Mouse (Mus musculus) heart, embryonic 11.5 days (tissue): ENCODE data around the gene Car9. TPM values are rescaled to one million over a fixed set of nuclear protein-coding genes. Genes with fewer than 3 reads are reported as not detected.

Experiments used
- ATAC-seq: fragments of 200-750 bp; cut with Nextera tagmentation; replicated peaks from 2 replicates; pipeline ENCODE4 v1.8.0; 2017; ENCODE audit warnings: moderate library complexity; ENCODE audit not compliant: insufficient number of reproducible peaks, low FRiP score, low TSS enrichment
- H3K27ac ChIP-seq: fragments of 300-500 bp; sonication (generic); 2 replicates; pipeline ENCODE4 v1.5.1; 2014; ENCODE audit warnings: mild to moderate bottlenecking, low read depth, low read length
- H3K27me3 ChIP-seq: fragments of 300-500 bp; sonication (generic); 2 replicates; pipeline ENCODE4 v1.6.1; 2014; ENCODE audit warnings: mild to moderate bottlenecking, low read length, mixed read lengths; ENCODE audit not compliant: control insufficient read depth, insufficient read depth
- H3K36me3 ChIP-seq: fragments of 300-500 bp; sonication (generic); 2 replicates; pipeline ENCODE4 v1.6.1; 2014; ENCODE audit warnings: mild to moderate bottlenecking, low read length, moderate library complexity, mixed read lengths; ENCODE audit not compliant: control insufficient read depth, insufficient read depth
- H3K4me1 ChIP-seq: fragments of 300-500 bp; sonication (generic); 2 replicates; pipeline ENCODE4 v1.6.1; 2014; ENCODE audit warnings: low read length; ENCODE audit not compliant: control insufficient read depth, insufficient read depth
- H3K4me2 ChIP-seq: fragments of 300-500 bp; sonication (generic); 2 replicates; pipeline ENCODE4 v1.6.1; 2014; ENCODE audit warnings: mild to moderate bottlenecking, moderate library complexity
- H3K4me3 ChIP-seq: fragments of 300-500 bp; sonication (generic); 2 replicates; pipeline ENCODE4 v1.5.1; 2014; ENCODE audit warnings: low read depth, low read length
- H3K9ac ChIP-seq: fragments of 300-500 bp; sonication (generic); 2 replicates; pipeline ENCODE4 v1.6.1; 2014; ENCODE audit warnings: mild to moderate bottlenecking, low read depth, low read length, moderate library complexity
- H3K9me3 ChIP-seq: fragments of 300-500 bp; sonication (generic); replicated peaks from 2 replicates; pipeline ENCODE4 v1.6.1; 2016; ENCODE audit warnings: low read length; ENCODE audit not compliant: control insufficient read depth
- WGBS: fragments of 180-500 bp; shearing (Covaris S2); extraction: QIAGEN DNeasy Blood & Tissue Kit; methylation state at CpG from one replicate; pipeline ENCODE4 v1.1.7; 2014; ENCODE audit not compliant: insufficient replicate concordance; 5-methylcytosine and 5-hydroxymethylcytosine counted together
- polyA plus RNA-seq: library from polyadenylated mRNA; unstranded; fragments of >200 nt; fragmentation: Nextera tagmentation; extraction: Ambion mirVana; gene quantifications from 2 replicates; pipeline ENCODE4 v1.2.1, GENCODE M21; 2014

Gene Car9
- polyA plus RNA-seq, 1 experiment from 2014 or later: 1.7 TPM

DNA sequence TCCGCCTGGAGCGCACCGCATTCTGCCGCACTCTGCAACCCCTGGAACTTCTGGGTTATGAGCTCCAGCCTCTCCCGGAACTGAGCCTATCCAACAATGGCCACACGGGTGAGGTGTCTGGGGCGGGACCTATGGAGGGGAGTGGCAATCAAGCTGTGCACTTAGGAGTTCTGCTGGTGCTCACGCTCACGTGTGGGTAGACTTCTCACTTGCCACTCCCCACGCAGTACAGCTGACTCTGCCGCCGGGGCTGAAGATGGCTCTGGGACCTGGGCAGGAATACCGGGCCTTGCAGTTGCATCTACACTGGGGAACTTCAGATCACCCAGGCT lies 1.9 kb downstream of the Car9 start:
- Histone ChIP-seq H3K4me3 (peak overlapping the region; percentile 44), H3K9ac (peak overlapping the region; percentile 63), H3K36me3 (no peaks in the 10 kb centered on the region), H3K4me1 (peaks cover 16% of the 10 kb centered on the region), H3K27ac (no peak overlapping the region), H3K9me3 (no peaks in the 10 kb centered on the region), H3K4me2 (peak overlapping the region; percentile 85), H3K27me3 (no peaks in the 10 kb centered on the region)
- ATAC-seq: peak; percentile 40
- 5% methylated on average over 13 of the region's 13 CpGs for WGBS

DNA sequence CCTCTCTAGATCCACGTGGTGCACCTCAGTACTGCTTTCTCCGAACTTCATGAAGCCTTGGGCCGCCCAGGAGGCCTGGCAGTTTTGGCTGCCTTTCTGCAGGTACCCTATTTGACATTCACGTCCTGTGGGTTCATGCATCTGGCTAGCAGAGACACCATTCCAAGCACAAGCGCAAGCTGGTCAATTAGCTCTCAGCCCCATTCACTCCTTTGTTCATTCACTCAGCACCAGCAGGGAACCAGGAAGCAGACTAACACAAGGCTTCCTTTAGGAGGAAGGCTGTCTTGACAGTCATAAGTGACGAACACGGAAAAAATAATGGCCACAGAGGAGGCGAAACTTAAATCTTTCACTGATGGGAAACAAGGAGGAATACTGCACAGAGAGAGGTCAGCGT lies 2.3 kb downstream of the Car9 start:
- H3K4me1 ChIP-seq: peaks cover 17% of the 10 kb centered on the region
- no peak overlapping the region for H3K27ac ChIP-seq
- 28% methylated on average over 9 of the region's 9 CpGs for WGBS

DNA sequence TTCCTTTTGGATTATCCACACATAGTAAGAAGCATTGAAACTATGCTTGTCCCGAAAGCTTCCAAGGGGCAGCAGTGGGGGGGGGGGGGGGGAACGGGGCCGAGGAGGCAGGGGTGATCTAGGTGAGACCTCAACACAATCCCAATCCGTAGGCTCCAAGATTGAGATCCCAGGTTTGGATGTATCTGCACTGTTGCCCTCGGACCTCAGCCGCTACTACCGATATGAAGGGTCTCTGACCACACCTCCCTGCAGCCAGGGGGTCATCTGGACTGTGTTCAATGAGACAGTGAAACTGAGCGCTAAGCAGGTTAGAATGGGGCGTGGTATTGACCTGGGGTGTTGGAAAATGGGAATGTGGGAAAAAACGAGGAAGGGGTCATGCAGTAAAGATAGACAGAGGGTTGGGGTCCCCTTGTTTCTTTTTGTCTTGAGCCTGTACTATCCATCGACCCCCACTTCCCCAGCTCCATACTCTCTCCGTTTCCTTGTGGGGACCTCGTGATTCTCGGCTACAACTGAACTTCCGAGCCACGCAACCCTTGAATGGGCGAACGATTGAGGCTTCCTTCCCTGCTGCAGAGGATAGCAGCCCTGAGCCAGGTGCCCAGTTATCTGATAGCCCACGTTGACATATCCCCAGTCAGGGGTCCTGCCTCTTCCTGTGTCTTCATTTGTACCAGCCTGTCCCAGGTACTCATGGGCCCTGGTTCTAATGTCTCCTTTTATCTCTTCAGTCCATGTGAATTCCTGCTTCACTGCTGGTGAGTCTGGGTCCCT lies 5.1 kb downstream of the Car9 start:
- no peaks in the 10 kb centered on the region for H3K27me3 ChIP-seq
- H3K4me2 ChIP-seq: no peak overlapping the region

More for the DNA sequence above, 2.3 kb downstream of the Car9 start:
- H3K9me3 ChIP-seq: no peaks in the 10 kb centered on the region
- H3K9ac ChIP-seq: peak overlapping the region; percentile 63; the same call in 1 of the 2 replicates
- H3K27me3 ChIP-seq: no peaks in the 10 kb centered on the region
- no peaks in the 10 kb centered on the region for H3K36me3 ChIP-seq
- peak overlapping the region; percentile 85 for H3K4me2 ChIP-seq
- H3K4me3 ChIP-seq: peak overlapping the region; percentile 44
- no peak for ATAC-seq

DNA sequence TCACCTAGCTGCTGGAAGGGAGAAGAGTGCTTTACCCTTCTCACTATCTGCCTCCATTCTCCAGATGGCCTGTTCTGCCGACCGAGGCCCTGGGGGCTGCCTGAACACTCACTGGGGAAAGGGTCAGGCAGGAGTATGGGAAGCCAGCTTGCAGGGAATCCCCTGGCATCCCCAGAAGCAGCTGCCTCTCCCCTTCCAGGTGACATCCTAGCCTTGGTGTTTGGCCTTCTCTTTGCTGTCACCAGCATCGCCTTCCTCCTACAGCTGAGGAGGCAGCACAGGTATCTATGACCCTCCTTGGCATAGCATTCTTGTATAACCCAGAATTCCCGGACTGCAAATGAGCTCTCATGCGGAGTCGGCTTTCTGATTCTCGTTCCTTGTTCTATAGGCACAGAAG lies 5.9 kb downstream of the Car9 start:
- peaks cover 27% of the 10 kb centered on the region for H3K4me1 ChIP-seq
- ATAC-seq: no peak

More for the DNA sequence above, 5.1 kb downstream of the Car9 start:
- H3K27ac ChIP-seq: no peak overlapping the region
- no peak for ATAC-seq
- H3K4me3 ChIP-seq: no peak overlapping the region
- H3K9ac ChIP-seq: no peak overlapping the region
- H3K4me1 ChIP-seq: peaks cover 29% of the 10 kb centered on the region
- H3K9me3 ChIP-seq: no peaks in the 10 kb centered on the region
- no peaks in the 10 kb centered on the region; the same call in 1 of the 2 replicates for H3K36me3 ChIP-seq
- 52% methylated on average over 18 of the region's 19 CpGs for WGBS

DNA sequence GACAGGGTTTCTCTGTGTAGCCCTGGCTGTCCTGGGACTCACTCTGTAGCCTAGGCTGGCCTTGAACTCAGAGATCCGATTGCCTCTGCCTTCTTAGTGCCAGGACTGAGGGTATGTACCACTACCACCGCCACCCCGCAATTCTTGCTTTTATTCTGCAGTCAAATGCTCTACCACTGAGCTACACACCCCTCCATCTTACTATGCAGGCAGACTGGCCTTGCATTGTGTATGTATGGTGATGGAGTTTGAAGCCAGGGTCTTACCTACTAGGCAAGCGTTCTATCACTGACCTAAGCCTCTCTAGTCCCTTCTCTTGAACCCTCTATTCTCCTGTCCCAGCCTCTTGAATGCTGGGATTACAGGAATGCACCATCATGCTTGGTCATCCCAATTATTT lies 6.5 kb downstream of the Car9 start:
- no peaks in the 10 kb centered on the region; the same call in 1 of the 2 replicates for H3K36me3 ChIP-seq
- no peak overlapping the region for H3K27ac ChIP-seq
- no peak for ATAC-seq
- no peaks in the 10 kb centered on the region for H3K27me3 ChIP-seq
- H3K9me3 ChIP-seq: no peaks in the 10 kb centered on the region
- WGBS: 78% methylated on average over 4 of the region's 4 CpGs
- peaks cover 23% of the 10 kb centered on the region for H3K4me1 ChIP-seq
- H3K4me3 ChIP-seq: no peak overlapping the region
- H3K9ac ChIP-seq: no peak overlapping the region
- H3K4me2 ChIP-seq: no peak overlapping the region

More for the DNA sequence above, 5.9 kb downstream of the Car9 start:
- H3K4me3 ChIP-seq: no peak overlapping the region
- no peaks in the 10 kb centered on the region; the same call in 1 of the 2 replicates for H3K36me3 ChIP-seq
- H3K9me3 ChIP-seq: no peaks in the 10 kb centered on the region
- H3K4me2 ChIP-seq: no peak overlapping the region
- no peak overlapping the region for H3K9ac ChIP-seq
- H3K27ac ChIP-seq: no peak overlapping the region
- H3K27me3 ChIP-seq: no peaks in the 10 kb centered on the region
- WGBS: 55% methylated on average over 7 of the region's 7 CpGs

DNA sequence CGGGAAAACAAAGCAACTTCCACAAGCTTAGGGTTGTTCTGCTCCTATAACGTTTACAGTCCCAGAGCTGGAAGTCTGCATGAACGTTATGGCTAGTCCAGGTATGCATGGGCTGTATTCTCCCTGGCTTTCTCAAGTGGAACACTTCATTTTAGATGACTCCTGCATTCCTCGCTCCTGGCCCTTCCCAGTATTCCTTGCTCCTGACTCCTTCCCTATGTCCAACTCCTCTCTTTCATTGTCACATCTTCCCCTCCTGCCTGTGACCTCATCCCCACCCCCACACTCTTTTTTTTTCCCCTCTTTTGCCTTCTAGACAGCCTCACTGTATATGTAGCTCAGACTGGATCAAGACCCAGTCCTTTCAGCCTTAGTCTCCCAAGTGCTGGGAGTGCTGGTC lies 7.0 kb downstream of the Car9 start:
- WGBS: 65% methylated on average over 4 of the region's 4 CpGs
- no peaks in the 10 kb centered on the region for H3K9me3 ChIP-seq
- peaks cover 26% of the 10 kb centered on the region for H3K4me1 ChIP-seq
- no peak overlapping the region for H3K4me3 ChIP-seq
- H3K36me3 ChIP-seq: no peaks in the 10 kb centered on the region; the same call in 1 of the 2 replicates
- H3K27ac ChIP-seq: no peak overlapping the region
- H3K27me3 ChIP-seq: no peaks in the 10 kb centered on the region
- no peak overlapping the region for H3K9ac ChIP-seq
- ATAC-seq: no peak
- no peak overlapping the region for H3K4me2 ChIP-seq

DNA sequence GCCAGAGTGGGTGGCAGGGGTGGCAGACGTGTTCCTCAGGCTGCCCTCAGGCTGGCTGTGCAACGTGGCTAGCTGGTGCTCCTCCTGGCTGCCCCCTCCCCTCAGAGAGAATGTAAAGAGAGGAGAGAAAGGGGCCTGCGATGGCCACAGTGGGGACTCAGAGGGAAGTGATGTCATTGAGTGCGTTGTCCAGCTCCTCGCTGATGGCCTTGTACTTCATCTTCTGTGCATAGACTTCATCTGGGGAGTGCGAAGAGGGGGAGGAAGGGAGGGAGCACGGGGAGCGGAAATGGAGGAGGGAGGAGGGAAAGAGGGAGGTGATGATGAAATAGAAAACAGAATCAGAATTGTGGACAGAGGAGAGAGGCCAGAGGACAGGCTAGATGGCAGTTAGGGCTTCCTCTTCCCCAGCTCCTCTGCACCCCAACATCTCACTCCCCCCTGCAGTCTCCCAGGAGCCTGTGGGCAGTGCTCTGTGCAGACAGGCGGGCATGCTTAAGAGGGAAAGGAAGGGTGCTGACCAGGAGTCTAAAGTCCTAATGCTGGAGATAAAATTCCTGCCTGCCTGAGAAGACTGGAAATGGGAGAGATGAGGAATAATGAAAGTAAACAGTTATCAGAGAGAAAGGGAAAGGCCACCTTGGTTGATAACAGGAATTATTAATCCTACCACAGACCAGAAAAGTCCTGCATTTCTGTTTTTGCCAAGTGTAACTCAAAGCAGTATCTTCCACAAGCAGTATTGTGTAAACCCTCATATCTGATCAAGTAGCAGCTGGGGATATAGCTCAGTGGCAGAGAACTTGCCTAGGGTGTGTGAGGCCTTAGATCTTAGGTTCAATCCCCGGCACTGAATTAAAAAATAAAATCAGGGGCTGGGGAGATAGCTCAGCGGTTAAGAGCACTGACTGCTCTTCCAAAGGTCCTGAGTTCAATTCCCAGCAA lies 9.3 kb downstream of the Car9 start:
- Histone ChIP-seq H3K27me3 (no peaks in the 10 kb centered on the region), H3K9ac (no peak overlapping the region), H3K4me1 (peaks cover 44% of the 10 kb centered on the region), H3K4me3 (no peak overlapping the region), H3K27ac (no peak overlapping the region), H3K4me2 (no peak overlapping the region), H3K9me3 (no peaks in the 10 kb centered on the region), H3K36me3 (peaks cover 4% of the 10 kb centered on the region; the same call in 1 of the 2 replicates)
- ATAC-seq: no peak
- WGBS: 62% methylated on average over 11 of the region's 11 CpGs

DNA sequence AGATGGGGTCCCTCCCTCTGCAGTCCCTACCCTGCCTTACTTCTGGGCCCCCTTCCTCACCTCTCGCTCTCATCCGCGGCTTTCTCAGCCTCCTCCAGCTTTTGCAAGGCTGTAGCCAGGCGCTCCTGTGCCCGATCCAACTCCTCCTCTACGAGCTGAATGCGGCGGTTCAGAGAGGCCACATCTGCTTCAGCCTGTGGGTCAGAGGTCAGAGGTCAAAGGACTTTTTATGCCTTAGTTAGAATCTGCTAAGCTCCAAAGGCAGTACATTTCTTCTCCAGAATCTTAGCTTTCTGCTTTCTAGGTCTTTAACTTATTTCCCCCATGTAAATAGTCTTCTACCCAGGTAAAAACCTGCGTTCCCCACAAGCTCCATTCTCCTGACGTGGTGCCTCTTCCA lies 12.8 kb downstream of the Car9 start:
- Histone ChIP-seq H3K4me3 (peak overlapping the region; percentile 16; the same call in 1 of the 2 replicates), H3K36me3 (peaks cover 4% of the 10 kb centered on the region; the same call in 1 of the 2 replicates), H3K9me3 (no peaks in the 10 kb centered on the region), H3K9ac (0 out of 2 replicates have a peak overlapping the region, but pooled peaks have one; percentile 34), H3K4me2 (peak overlapping the region; percentile 70), H3K27me3 (peaks cover 4% of the 10 kb centered on the region), H3K27ac (no peak overlapping the region), H3K4me1 (peaks cover 54% of the 10 kb centered on the region)
- WGBS: 16% methylated on average over 10 of the region's 10 CpGs
- ATAC-seq: no peak
